Comparison of ENCODE assay signal across 7 mouse cellular contexts in the genomic region with DNA sequence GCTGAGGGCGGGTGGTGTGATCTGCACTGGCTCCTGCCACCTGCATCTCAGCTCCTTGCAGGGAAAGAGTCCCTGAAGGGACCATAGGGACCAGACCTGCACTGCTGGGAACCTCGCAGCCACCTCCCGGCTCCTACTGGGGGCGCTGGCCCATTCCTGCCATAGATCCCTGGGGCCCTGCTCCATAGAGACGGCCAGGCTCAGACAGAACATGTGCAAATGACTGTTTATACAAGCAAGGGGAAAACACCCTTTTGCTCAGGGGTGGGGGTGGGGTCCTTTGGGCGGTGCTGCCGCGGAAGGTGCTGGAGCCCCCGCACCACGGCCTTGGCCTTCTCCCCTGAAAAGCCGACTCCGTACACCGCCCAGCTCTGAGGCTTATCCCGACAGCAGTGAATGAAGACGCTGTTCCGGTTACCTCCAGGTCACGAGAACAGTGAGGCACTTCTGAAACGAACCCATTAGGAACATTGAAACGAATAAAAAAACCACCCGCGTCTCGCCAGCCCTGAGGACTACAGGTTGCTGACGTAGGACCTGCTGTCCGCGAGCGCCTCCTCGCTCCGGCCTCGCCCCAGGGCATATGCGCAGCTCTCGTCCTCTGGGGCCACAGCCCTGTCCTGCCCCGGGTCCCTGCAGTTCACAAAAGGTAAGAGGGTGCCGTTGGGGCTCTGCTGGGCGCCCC. TPM values are rescaled to one million over a fixed set of nuclear protein-coding genes. Genes with fewer than 3 reads are reported as not detected.
DNase-seq lines count a peak whose midpoint lies in the region; ATAC-seq and TF ChIP-seq lines count a peak whose summit lies in the region.

No protein-coding gene starts in this region.

- H3K36me3 ChIP-seq in forebrain, postnatal 0 days (ENCODE audit: insufficient read depth), result peaks cover 34% of the 10 kb centered on the region

- peak overlapping the region; percentile 14; the same call in 1 of the 2 replicates for H3K4me3 ChIP-seq in forebrain, postnatal 0 days (ENCODE audit: low read depth, low read length)

- H3K9me3 ChIP-seq in forebrain, postnatal 0 days (ENCODE audit: low read length), result no peaks in the 10 kb centered on the region

- H3K4me1 ChIP-seq in forebrain, postnatal 0 days (ENCODE audit: insufficient read depth), result 0 out of 2 replicates have a peak, but pooled peaks cover 5% of the 10 kb centered on the region

- H3K27ac ChIP-seq in forebrain, postnatal 0 days (ENCODE audit: low read depth, low read length), result no peak overlapping the region

- H3K9ac ChIP-seq in forebrain, postnatal 0 days, result 0 out of 2 replicates have a peak overlapping the region, but pooled peaks have one; percentile 25

- TF ChIP-seq CTCF in forebrain, postnatal 0 days (IDR thresholded peaks at IDR 0.05; ENCODE audit: low read depth), result 0 out of 2 replicates have a peak, but pooled peaks have one; percentile 4

- H3K4me2 ChIP-seq in forebrain, postnatal 0 days (ENCODE audit: low read depth), result peak overlapping the region; percentile 43

- peak; percentile 41 for ATAC-seq in forebrain, postnatal 0 days

- WGBS in forebrain, postnatal 0 days, result 10% methylated on average over 34 of the region's 34 CpGs

- intact Hi-C loops in left cerebral cortex, postnatal 36 days (cut with DNase I), result no loop called here

- H3K27me3 ChIP-seq in forebrain, postnatal 0 days (ENCODE audit: insufficient read depth, low read length), result peaks cover 6% of the 10 kb centered on the region; the same call in 1 of the 2 replicates

- peak; percentile 28 for DNase-seq in CD4-positive, CD25-positive, alpha-beta regulatory T cell, adult 2 months (ENCODE audit: low read depth, low spot score)
- peak; percentile 35 for DNase-seq in Muller cell, postnatal 12 days (ENCODE audit: inconsistent ontology term)
- DNase-seq in forebrain, postnatal 0 days, result no peak
- DNase-seq in kidney, postnatal 14 days, result peak; percentile 48
- DNase-seq in lung, postnatal 4 days, result peak; percentile 41 to 49
- peak; percentile 51 for DNase-seq in testis, postnatal 10 days (ENCODE audit: low spot score)
- no peak for DNase-seq in left cerebral cortex, postnatal 36 days (ENCODE audit: low spot score in 2 of 2)

RNA-seq across cellular contexts. Expression of gene Ankrd26, which starts 31.5 kb away (rescaled TPM):
- total RNA-seq in forebrain, postnatal 0 days (2014; rRNA removed), result 7.0 and 12.4 TPM in 2 replicates
- polyA plus RNA-seq in forebrain, postnatal 0 days (2015; fragmentation: Nextera tagmentation; extraction: Ambion mirVana), result 6.6 and 10.9 TPM in 2 replicates
- 10 to 100 TPM in 1 of 2 experiments, 1 to 10 TPM in 1; 9.0 to 11.5 TPM for total RNA-seq in left cerebral cortex, postnatal 36 days (2021)

Comparison
In these comparisons a context has a peak if more than half of its experiments do, and no peak if none do; other contexts are left out.
1. DNase-seq: peak in CD4-positive, CD25-positive, alpha-beta regulatory T cell, adult 2 months (single experiment), Muller cell, postnatal 12 days (single experiment), kidney, postnatal 14 days (single experiment), lung, postnatal 4 days (2 of 2) and testis, postnatal 10 days (single experiment); none in forebrain, postnatal 0 days (single experiment) and left cerebral cortex, postnatal 36 days (0 of 2).